Mouse (Mus musculus): ENCODE results near the gene Irgm2. TPM values are rescaled to one million over a fixed set of nuclear protein-coding genes. Genes with fewer than 3 reads are reported as not detected.
"Not testable (repeated sequence)": the region's sequence is repeated elsewhere in the genome, so short reads cannot be mapped to it uniquely, and the experiment has no call there.

The Irgm2 gene
- polyA plus RNA-seq, 1 experiment from 2014 or later = 0.12 TPM

DNA sequence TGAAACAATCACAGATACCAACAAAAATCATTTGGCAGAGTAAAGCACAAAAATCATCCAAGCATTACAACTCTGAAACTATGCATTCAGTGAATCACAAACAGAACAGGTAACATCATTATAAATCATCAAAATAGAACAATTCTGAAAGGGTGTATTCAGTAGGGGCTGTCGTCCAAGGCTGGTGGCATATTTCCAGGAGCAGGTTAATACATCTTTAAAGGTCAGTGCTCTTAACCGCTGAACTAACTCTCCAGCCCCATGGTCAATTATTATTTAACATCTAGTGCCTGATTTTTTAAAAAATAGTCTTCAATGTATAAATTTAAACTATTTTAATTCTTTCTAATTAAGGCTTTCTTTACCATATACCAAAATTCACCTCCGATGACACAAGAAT, 35.1 kb downstream of the Irgm2 start:
- not testable (repeated sequence) for DNase-seq (ENCODE audit: low spot score); H3K4me3 ChIP-seq (ENCODE audit: low read depth, low read length); H3K36me3 ChIP-seq (ENCODE audit: control insufficient read depth, insufficient read depth, low read length); H3K27ac ChIP-seq (replicated peaks; ENCODE audit: low read depth, low read length); H3K27me3 ChIP-seq (ENCODE audit: control insufficient read depth, insufficient read depth, low read length); H3K9ac ChIP-seq (ENCODE audit: low read length); H3K9me3 ChIP-seq (ENCODE audit: control insufficient read depth, low read length); H3K4me2 ChIP-seq (ENCODE audit: low read depth, severe bottlenecking); ATAC-seq (ENCODE audit: insufficient number of reproducible peaks, low FRiP score, low TSS enrichment, low read depth); H3K4me1 ChIP-seq (ENCODE audit: control insufficient read depth, insufficient read depth, low read length)
- 89% methylated on average over 3 of the region's 3 CpGs for WGBS

DNA sequence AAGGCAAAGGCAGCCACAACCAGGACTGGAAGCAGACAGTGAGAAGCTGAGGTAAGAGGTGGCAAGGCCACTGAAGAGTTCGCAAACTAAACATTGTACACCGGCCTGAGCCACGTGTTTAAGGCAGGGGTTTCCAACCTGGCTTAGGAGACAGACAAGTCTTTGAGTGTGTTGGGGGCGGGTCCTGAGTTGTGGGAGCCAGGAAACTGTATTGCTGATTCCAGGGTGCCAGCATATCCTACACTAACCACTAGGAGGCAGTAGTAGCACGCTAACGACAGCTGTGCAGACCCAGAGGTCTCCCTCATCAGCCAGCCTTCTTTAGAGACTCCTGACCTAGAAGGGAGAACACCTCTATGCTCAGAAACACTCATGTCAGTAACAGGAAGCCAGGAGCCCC, 35.7 kb downstream of the Irgm2 start:
- no peak overlapping the region for H3K9ac ChIP-seq (ENCODE audit: low read length)
- ATAC-seq (ENCODE audit: insufficient number of reproducible peaks, low FRiP score, low TSS enrichment, low read depth) = no peak
- H3K36me3 ChIP-seq (ENCODE audit: control insufficient read depth, insufficient read depth, low read length) = no peaks in the 10 kb centered on the region
- H3K27ac ChIP-seq (replicated peaks; ENCODE audit: low read depth, low read length) = no peak overlapping the region
- H3K4me1 ChIP-seq (ENCODE audit: control insufficient read depth, insufficient read depth, low read length) = no peaks in the 10 kb centered on the region
- DNase-seq (ENCODE audit: low spot score) = peak; percentile 64
- no peaks in the 10 kb centered on the region for H3K9me3 ChIP-seq (ENCODE audit: control insufficient read depth, low read length)
- no peaks in the 10 kb centered on the region for H3K27me3 ChIP-seq (ENCODE audit: control insufficient read depth, insufficient read depth, low read length)
- no peak overlapping the region for H3K4me2 ChIP-seq (ENCODE audit: low read depth, severe bottlenecking)
- H3K4me3 ChIP-seq (ENCODE audit: low read depth, low read length) = no peak overlapping the region
- WGBS = 15% methylated on average over 6 of the region's 6 CpGs

- Histone ChIP-seq H3K27ac (replicated peaks; ENCODE audit: low read depth, low read length) (no peak overlapping the region), H3K36me3 (ENCODE audit: control insufficient read depth, insufficient read depth, low read length) (no peaks in the 10 kb centered on the region), H3K4me3 (ENCODE audit: low read depth, low read length) (peak overlapping the region; percentile 37), H3K4me2 (ENCODE audit: low read depth, severe bottlenecking) (peak overlapping the region; percentile 70), H3K9ac (ENCODE audit: low read length) (peak overlapping the region; percentile 49; the same call in 1 of the 2 replicates), H3K4me1 (ENCODE audit: control insufficient read depth, insufficient read depth, low read length) (no peaks in the 10 kb centered on the region), H3K9me3 (ENCODE audit: control insufficient read depth, low read length) (no peaks in the 10 kb centered on the region), H3K27me3 (ENCODE audit: control insufficient read depth, insufficient read depth, low read length) (no peaks in the 10 kb centered on the region)
- ATAC-seq (ENCODE audit: insufficient number of reproducible peaks, low FRiP score, low TSS enrichment, low read depth) (peak; percentile 91), DNase-seq (ENCODE audit: low spot score) (peak; percentile 77)
- WGBS = 3% methylated on average over 37 of the region's 37 CpGs
Observed at GRCm38 (mm10) chr11:58238840-58239791, 39.7 kb downstream of the Irgm2 start.

- ATAC-seq (ENCODE audit: insufficient number of reproducible peaks, low FRiP score, low TSS enrichment, low read depth) (no peak), DNase-seq (ENCODE audit: low spot score) (no peak)
- no peak overlapping the region for H3K27ac ChIP-seq (replicated peaks; ENCODE audit: low read depth, low read length)
- no peak overlapping the region for H3K4me3 ChIP-seq (ENCODE audit: low read depth, low read length)
- WGBS = 31% methylated on average over 4 of the region's 4 CpGs
- H3K9me3 ChIP-seq (ENCODE audit: control insufficient read depth, low read length) = no peaks in the 10 kb centered on the region
- 0 out of 2 replicates have a peak, but pooled peaks cover 2% of the 10 kb centered on the region for H3K27me3 ChIP-seq (ENCODE audit: control insufficient read depth, insufficient read depth, low read length)
- H3K9ac ChIP-seq (ENCODE audit: low read length) = no peak overlapping the region
- H3K4me2 ChIP-seq (ENCODE audit: low read depth, severe bottlenecking) = no peak overlapping the region
- H3K4me1 ChIP-seq (ENCODE audit: control insufficient read depth, insufficient read depth, low read length) = no peaks in the 10 kb centered on the region
- no peaks in the 10 kb centered on the region for H3K36me3 ChIP-seq (ENCODE audit: control insufficient read depth, insufficient read depth, low read length)
Observed at GRCm38 (mm10) chr11:58247294-58247693, 47.9 kb downstream of the Irgm2 start.

GRCm38 (mm10) chr11:58249203-58249981, 50.0 kb downstream of the Irgm2 start:
- Histone ChIP-seq H3K4me2 (ENCODE audit: low read depth, severe bottlenecking) (no peak overlapping the region), H3K9me3 (ENCODE audit: control insufficient read depth, low read length) (no peaks in the 10 kb centered on the region), H3K4me3 (ENCODE audit: low read depth, low read length) (no peak overlapping the region), H3K4me1 (ENCODE audit: control insufficient read depth, insufficient read depth, low read length) (no peaks in the 10 kb centered on the region), H3K27me3 (ENCODE audit: control insufficient read depth, insufficient read depth, low read length) (0 out of 2 replicates have a peak, but pooled peaks cover 2% of the 10 kb centered on the region), H3K9ac (ENCODE audit: low read length) (no peak overlapping the region), H3K27ac (replicated peaks; ENCODE audit: low read depth, low read length) (no peak overlapping the region), H3K36me3 (ENCODE audit: control insufficient read depth, insufficient read depth, low read length) (no peaks in the 10 kb centered on the region)
- 70% methylated on average over 7 of the region's 7 CpGs for WGBS
- no peak for DNase-seq (ENCODE audit: low spot score)
- ATAC-seq (ENCODE audit: insufficient number of reproducible peaks, low FRiP score, low TSS enrichment, low read depth) = no peak

DNA sequence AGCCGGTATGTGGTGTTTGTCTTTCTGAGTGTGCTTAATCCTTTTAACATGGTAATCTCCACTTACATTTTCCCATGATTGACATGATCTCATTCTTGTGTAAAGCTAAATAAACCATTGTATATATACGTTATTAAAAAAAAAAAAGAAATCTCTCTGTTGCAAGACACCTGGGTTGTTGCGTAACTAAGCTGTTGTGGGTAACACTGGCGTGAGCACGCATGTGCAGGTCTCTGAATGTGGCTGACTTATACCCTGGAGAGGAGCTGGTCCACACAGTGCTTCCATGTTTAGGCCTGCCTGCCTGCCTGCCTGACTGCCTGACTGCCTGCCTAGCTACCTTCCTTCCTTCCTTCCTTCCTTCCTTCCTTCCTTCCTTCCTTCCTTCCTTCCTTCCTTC, 51.1 kb downstream of the Irgm2 start:
- no peaks in the 10 kb centered on the region for H3K9me3 ChIP-seq (ENCODE audit: control insufficient read depth, low read length)
- H3K4me2 ChIP-seq (ENCODE audit: low read depth, severe bottlenecking) = no peak overlapping the region
- H3K27me3 ChIP-seq (ENCODE audit: control insufficient read depth, insufficient read depth, low read length) = no peaks in the 10 kb centered on the region
- ATAC-seq (ENCODE audit: insufficient number of reproducible peaks, low FRiP score, low TSS enrichment, low read depth) (no peak), DNase-seq (ENCODE audit: low spot score) (no peak)
- no peaks in the 10 kb centered on the region for H3K4me1 ChIP-seq (ENCODE audit: control insufficient read depth, insufficient read depth, low read length)
- 83% methylated on average over 5 of the region's 5 CpGs for WGBS
- no peak overlapping the region for H3K9ac ChIP-seq (ENCODE audit: low read length)
- no peaks in the 10 kb centered on the region for H3K36me3 ChIP-seq (ENCODE audit: control insufficient read depth, insufficient read depth, low read length)
- no peak overlapping the region for H3K4me3 ChIP-seq (ENCODE audit: low read depth, low read length)
- no peak overlapping the region for H3K27ac ChIP-seq (replicated peaks; ENCODE audit: low read depth, low read length)

DNA sequence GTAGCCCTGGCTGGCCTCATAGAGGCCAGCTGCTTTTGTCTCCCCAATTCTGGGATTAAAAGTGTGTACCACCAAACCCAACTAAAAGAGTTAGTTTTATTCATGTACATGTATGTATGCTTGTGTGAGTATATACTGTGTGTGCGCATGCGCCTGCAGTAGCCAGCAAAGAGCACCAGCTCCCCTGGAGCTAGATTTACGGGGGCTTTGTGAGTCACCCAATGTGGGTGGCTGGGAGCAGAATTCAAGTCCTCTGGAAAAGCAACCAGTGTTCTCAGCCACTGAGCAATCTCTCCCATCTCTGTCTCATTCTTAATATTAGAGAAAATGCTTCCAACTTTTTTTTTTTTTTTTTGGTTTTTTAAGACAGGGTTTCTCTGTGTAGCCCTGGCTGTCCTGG, 55.0 kb downstream of the Irgm2 start:
- Histone ChIP-seq H3K4me2 (ENCODE audit: low read depth, severe bottlenecking) (no peak overlapping the region), H3K36me3 (ENCODE audit: control insufficient read depth, insufficient read depth, low read length) (no peaks in the 10 kb centered on the region), H3K9me3 (ENCODE audit: control insufficient read depth, low read length) (no peaks in the 10 kb centered on the region), H3K27me3 (ENCODE audit: control insufficient read depth, insufficient read depth, low read length) (no peaks in the 10 kb centered on the region), H3K4me1 (ENCODE audit: control insufficient read depth, insufficient read depth, low read length) (no peaks in the 10 kb centered on the region), H3K9ac (ENCODE audit: low read length) (no peak overlapping the region), H3K27ac (replicated peaks; ENCODE audit: low read depth, low read length) (no peak overlapping the region), H3K4me3 (ENCODE audit: low read depth, low read length) (no peak overlapping the region)
- DNase-seq (ENCODE audit: low spot score) (no peak), ATAC-seq (ENCODE audit: insufficient number of reproducible peaks, low FRiP score, low TSS enrichment, low read depth) (no peak)
- WGBS = 86% methylated on average over 3 of the region's 3 CpGs

- ATAC-seq (ENCODE audit: insufficient number of reproducible peaks, low FRiP score, low TSS enrichment, low read depth) (no peak), DNase-seq (ENCODE audit: low spot score) (no peak)
- H3K9ac ChIP-seq (ENCODE audit: low read length) = no peak overlapping the region
Observed at GRCm38 (mm10) chr11:58257816-58258215, 58.4 kb downstream of the Irgm2 start.

More at GRCm38 (mm10) chr11:58257816-58258215, 58.4 kb downstream of the Irgm2 start:
- no peaks in the 10 kb centered on the region for H3K27me3 ChIP-seq (ENCODE audit: control insufficient read depth, insufficient read depth, low read length)
- H3K4me3 ChIP-seq (ENCODE audit: low read depth, low read length) = no peak overlapping the region
- no peaks in the 10 kb centered on the region for H3K36me3 ChIP-seq (ENCODE audit: control insufficient read depth, insufficient read depth, low read length)
- H3K4me2 ChIP-seq (ENCODE audit: low read depth, severe bottlenecking) = no peak overlapping the region
- WGBS = 88% methylated on average over 5 of the region's 5 CpGs
- no peak overlapping the region for H3K27ac ChIP-seq (replicated peaks; ENCODE audit: low read depth, low read length)
- no peaks in the 10 kb centered on the region for H3K9me3 ChIP-seq (ENCODE audit: control insufficient read depth, low read length)
- H3K4me1 ChIP-seq (ENCODE audit: control insufficient read depth, insufficient read depth, low read length) = no peaks in the 10 kb centered on the region
